Mouse (Mus musculus): Measurements from ENCODE around the gene Iqschfp.

Gene Iqschfp

DNA sequence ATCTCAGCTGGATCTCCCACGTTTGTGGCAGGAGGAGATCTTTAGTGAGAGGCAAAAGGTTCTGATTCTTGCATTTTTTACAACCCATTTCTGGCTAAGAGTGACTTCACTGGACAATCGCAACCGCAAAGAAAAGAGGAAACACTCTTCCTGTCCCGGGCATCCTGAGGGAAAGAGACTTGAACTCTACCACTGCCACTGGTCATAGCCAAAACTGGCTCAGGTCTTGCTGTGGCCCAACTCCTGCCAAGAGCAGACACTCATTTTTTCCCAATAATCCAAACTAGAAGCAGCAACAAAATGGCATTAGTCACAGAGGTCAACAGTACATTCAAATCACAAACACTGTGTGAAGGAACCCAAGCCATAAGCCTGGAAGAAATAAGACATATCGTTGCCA lies 770.4 kb downstream of the Iqschfp start:
- no peak for ATAC-seq (ENCODE audit: insufficient number of reproducible peaks, low FRiP score, low TSS enrichment)

- no peak for ATAC-seq (ENCODE audit: insufficient number of reproducible peaks, low FRiP score, low TSS enrichment)
These were observed 772.3 kb downstream of the Iqschfp start for GRCm38 (mm10) chr3:68664337-68664736.

DNA sequence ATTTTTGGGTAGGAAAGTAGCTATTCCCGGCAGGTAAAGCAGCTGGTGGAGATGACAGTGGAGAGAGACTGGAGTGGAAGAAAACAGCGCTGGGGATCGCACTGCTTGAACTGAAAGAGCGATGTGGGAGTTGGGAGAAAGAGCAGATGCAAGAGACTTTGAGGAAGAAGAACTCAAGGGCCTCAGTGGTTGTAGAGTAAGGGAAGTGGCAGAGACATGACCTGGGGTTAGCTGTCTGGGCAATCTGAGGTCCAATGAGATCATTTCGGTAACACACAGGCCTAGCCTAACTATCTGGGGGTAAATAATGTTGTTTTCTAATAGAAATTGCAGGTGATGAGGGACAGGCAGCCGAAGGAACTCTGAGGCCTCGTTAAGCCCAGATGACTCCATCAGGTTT lies 774.3 kb downstream of the Iqschfp start:
- no peak for ATAC-seq (ENCODE audit: insufficient number of reproducible peaks, low FRiP score, low TSS enrichment)

GRCm38 (mm10) chr3:68667852-68668251 lies 775.8 kb downstream of the Iqschfp start:
- no peak for ATAC-seq (ENCODE audit: insufficient number of reproducible peaks, low FRiP score, low TSS enrichment)

GRCm38 (mm10) chr3:68669418-68669974 lies 777.5 kb downstream of the Iqschfp start:
- no peak for ATAC-seq (ENCODE audit: insufficient number of reproducible peaks, low FRiP score, low TSS enrichment)

- no peak for ATAC-seq (ENCODE audit: insufficient number of reproducible peaks, low FRiP score, low TSS enrichment)
These were observed 782.7 kb downstream of the Iqschfp start for GRCm38 (mm10) chr3:68674721-68675120.

- no peak for ATAC-seq (ENCODE audit: insufficient number of reproducible peaks, low FRiP score, low TSS enrichment)
These were observed 783.3 kb downstream of the Iqschfp start for GRCm38 (mm10) chr3:68675216-68675835.
